Mouse (Mus musculus) spleen, adult 2 months (tissue): Measurements from ENCODE around the gene Tmem74b. TPM values are rescaled to one million over a fixed set of nuclear protein-coding genes. Genes with fewer than 3 reads are reported as not detected.

Experiments
- DNase-seq, 2 experiments: peaks; one replicate each; pipeline versions ENCODE4 v3.0.0 to v3.0.0-alpha.2; 2012 to 2021; ENCODE audit warnings: low spot score in 2 of 2, low read depth in 1 of 2
- H3K27ac ChIP-seq: fragments of 200-500 bp; 2 replicates; pipeline ENCODE4 v1.5.1; 2012; ENCODE audit warnings: low read length, inconsistent platforms; ENCODE audit not compliant: insufficient read depth
- H3K27me3 ChIP-seq: fragments of 200-500 bp; 2 replicates; pipeline ENCODE4 v1.6.1; 2012; ENCODE audit warnings: mild to moderate bottlenecking, moderate library complexity, low read length, inconsistent platforms; ENCODE audit not compliant: control insufficient read depth, insufficient read depth
- H3K36me3 ChIP-seq: fragments of 200-500 bp; 2 replicates; pipeline ENCODE4 v1.6.1; 2012; ENCODE audit warnings: mild to moderate bottlenecking, low read length, inconsistent platforms; ENCODE audit not compliant: control insufficient read depth, insufficient read depth
- H3K4me1 ChIP-seq: fragments of 200-500 bp; 2 replicates; pipeline ENCODE4 v1.6.1; 2011; ENCODE audit warnings: inconsistent platforms; ENCODE audit not compliant: control insufficient read depth, insufficient read depth, insufficient read length
- H3K4me3 ChIP-seq: fragments of 200-500 bp; 2 replicates; pipeline ENCODE4 v1.5.1; 2011; ENCODE audit warnings: mild to moderate bottlenecking, inconsistent platforms; ENCODE audit not compliant: insufficient read depth, insufficient read length; ENCODE audit errors: extremely low read depth
- CTCF ChIP-seq: fragments of 200-500 bp; IDR thresholded peaks from 2 replicates; pipeline ENCODE4 v1.5.1; 2011; ENCODE audit warnings: mild to moderate bottlenecking, inconsistent platforms; ENCODE audit not compliant: insufficient read depth, insufficient read length, insufficient replicate concordance; ENCODE audit errors: extremely low read depth
- POLR2A ChIP-seq: fragments of 200-500 bp; IDR thresholded peaks from 2 replicates; pipeline ENCODE4 v1.6.1; 2011; ENCODE audit warnings: low read depth, low read length, inconsistent platforms
- WGBS: fragments of 180-500 bp; shearing (Covaris S2); methylation state at CpG from one replicate; pipeline ENCODE4 v1.1.7; 2018; 5-methylcytosine and 5-hydroxymethylcytosine counted together
- polyA plus RNA-seq: library from polyadenylated mRNA; depleted of rRNA; stranded (reverse); fragments of >200 nt; gene quantifications from 2 replicates; pipeline ENCODE4 v1.2.3, GENCODE M21; 2012

The Tmem74b gene
- polyA plus RNA-seq, 1 experiment: 0.11 TPM

DNA sequence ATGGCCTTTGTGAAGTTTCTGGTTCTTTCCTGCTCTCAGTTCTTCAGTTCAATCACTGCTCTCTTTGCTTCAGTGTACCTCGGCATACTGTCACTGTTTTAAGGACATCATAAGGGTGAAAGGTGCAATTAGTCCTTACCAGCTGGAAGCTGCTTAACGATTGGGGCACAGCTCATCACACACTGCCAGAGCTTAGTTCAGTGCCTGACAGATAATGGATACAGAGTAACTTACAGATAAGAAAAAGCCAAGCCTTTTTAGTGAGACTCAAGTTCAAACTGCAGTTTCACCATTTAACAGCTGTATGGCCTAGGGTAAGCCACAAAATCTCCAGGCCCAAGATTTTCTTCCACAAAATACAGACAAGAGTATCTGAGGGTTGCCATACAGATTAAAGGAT is 22.3 kb downstream of the Tmem74b start:
- no peak for TF ChIP-seq POLR2A
- no peak for TF ChIP-seq CTCF
- Histone ChIP-seq H3K4me3 (no peak overlapping the region), H3K4me1 (no peaks in the 10 kb centered on the region), H3K36me3 (peaks cover 50% of the 10 kb centered on the region), H3K27me3 (no peaks in the 10 kb centered on the region), H3K27ac (no peak overlapping the region)
- no peak for DNase-seq
- 88% methylated on average over 2 of the region's 2 CpGs for WGBS

DNA sequence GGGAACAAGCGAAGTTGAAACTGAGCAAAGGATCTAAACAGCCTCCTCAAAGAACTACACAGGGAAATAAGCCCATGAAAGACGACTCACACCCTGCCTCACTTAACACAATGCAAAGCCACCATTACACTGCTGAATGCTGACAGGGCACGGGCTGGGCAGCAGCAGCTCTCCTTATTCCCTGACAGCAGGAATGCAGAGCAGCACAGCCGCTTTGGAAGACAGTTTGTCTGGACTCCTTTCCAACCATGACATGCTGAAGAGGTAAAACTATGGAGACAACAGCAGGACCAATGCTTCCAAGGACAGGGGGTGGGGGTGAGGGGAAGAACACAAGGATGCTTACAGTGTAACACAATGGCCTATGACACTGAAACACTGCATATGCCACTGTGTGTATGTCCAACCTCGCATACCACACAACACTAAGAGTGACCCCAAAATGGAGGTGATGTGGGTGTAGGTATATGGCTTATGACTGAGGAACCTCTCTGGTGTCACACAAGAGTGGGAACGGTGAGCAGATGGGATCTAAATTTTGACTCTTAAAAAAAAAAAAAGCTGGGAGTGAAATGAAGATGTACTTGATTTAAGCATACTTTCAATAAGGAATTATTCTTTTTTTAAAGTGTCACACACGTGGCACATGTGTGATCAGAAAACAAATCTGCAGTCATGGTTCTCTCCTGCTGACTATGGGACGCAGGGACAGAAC is 31.5 kb downstream of the Tmem74b start:
- H3K4me3 ChIP-seq: no peak overlapping the region
- no peaks in the 10 kb centered on the region for H3K4me1 ChIP-seq
- no peak for TF ChIP-seq CTCF
- TF ChIP-seq POLR2A: no peak
- DNase-seq: no peak
- H3K27me3 ChIP-seq: no peaks in the 10 kb centered on the region
- no peak overlapping the region for H3K27ac ChIP-seq
- 92% methylated on average over 8 of the region's 8 CpGs for WGBS
- H3K36me3 ChIP-seq: peaks cover 29% of the 10 kb centered on the region

DNA sequence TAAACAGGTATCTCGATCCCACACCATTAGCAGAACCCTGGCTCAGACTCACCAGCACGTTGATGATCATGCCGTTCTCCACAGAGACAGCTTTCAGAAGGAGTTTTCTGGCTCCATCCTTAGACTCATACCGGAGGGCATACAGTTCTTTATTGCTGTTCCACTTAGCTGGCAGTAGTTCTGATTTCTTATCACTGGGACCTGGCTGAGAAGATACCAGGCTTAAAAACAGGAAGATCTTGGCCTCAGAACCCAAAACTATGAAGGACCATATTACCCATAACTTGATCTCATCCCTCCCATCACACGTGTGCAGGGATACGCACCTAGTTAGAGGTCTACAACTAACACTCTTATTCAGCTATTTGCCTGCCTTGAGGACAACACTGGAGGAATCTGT is 33.6 kb downstream of the Tmem74b start:
- Histone ChIP-seq H3K4me3 (no peak overlapping the region), H3K36me3 (peaks cover 15% of the 10 kb centered on the region), H3K27me3 (no peaks in the 10 kb centered on the region), H3K27ac (no peak overlapping the region), H3K4me1 (0 out of 2 replicates have a peak, but pooled peaks cover 1% of the 10 kb centered on the region)
- TF ChIP-seq POLR2A: no peak
- no peak for TF ChIP-seq CTCF
- no peak for DNase-seq
- WGBS: 94% methylated on average over 6 of the region's 6 CpGs

DNA sequence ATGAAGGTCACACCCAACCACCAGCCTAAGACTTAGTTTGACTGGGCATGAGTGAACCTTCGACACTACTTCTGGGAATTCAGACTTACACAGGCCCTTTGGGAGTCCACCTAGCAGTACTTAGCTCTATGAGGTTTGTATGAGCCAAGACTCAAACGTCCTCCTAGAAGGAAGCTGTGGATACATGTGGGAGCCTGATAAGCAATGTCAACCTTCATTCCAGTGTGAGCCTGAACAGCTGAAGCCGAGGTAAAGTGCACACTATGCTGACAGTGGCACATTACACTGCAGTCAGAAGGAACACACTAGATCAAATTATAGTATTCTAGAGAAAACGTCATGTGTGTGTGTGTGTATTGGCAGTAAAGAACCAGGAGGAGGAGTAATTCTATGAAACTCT is 36.7 kb downstream of the Tmem74b start:
- no peak for DNase-seq
- TF ChIP-seq CTCF: no peak
- no peak for TF ChIP-seq POLR2A
- 0 out of 2 replicates have a peak, but pooled peaks cover 2% of the 10 kb centered on the region for H3K4me1 ChIP-seq
- WGBS: 79% methylated on average over 4 of the region's 4 CpGs
- H3K4me3 ChIP-seq: no peak overlapping the region
- H3K36me3 ChIP-seq: peaks cover 10% of the 10 kb centered on the region
- H3K27ac ChIP-seq: no peak overlapping the region
- H3K27me3 ChIP-seq: no peaks in the 10 kb centered on the region

DNA sequence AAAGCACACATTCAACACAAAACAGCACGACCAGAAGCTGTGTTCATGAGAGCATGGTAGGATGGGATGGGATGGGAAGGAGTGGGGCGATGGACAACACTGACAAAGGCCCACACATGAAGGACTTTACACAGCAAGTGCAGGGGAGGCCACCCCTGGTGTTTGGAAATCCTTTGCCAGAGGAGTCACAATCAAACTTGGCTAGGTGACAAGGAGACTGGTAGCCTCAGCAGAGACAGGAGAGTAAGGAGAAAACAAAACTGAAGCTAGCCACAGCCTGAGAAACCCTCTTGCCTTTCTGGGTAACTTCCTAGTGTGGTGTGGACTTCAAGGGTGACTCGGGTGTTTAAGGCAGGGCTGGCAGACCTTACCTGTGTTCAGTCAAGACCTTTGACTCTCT is 37.3 kb downstream of the Tmem74b start:
- H3K4me1 ChIP-seq: 0 out of 2 replicates have a peak, but pooled peaks cover 2% of the 10 kb centered on the region
- 0 out of 2 replicates have a peak overlapping the region, but pooled peaks have one; percentile 4 for H3K4me3 ChIP-seq
- no peaks in the 10 kb centered on the region for H3K27me3 ChIP-seq
- no peak overlapping the region for H3K27ac ChIP-seq
- DNase-seq: no peak
- TF ChIP-seq POLR2A (no peak), CTCF (no peak)
- 69% methylated on average over 3 of the region's 3 CpGs for WGBS
- peaks cover 5% of the 10 kb centered on the region for H3K36me3 ChIP-seq

DNA sequence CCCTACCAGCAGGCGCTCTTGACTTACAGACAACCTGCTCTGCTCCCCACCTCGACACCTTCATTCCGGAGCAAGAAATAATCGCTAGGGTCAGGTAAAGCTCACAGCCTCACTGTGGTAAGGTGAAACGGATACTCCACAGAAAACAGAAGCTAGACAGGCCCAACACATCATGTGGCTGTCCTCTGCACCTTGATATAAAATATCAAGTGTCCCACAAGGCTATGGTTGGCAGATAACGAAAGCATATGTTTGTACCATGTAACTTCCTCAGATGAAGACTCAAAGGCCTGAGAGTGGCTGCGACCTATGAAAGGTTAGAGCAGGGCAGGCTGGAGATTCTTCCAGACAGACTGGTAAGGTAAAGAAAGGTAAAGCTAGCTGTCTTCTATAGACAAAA is 37.7 kb downstream of the Tmem74b start:
- DNase-seq: no peak
- 0 out of 2 replicates have a peak, but pooled peaks cover 2% of the 10 kb centered on the region for H3K4me1 ChIP-seq
- H3K27ac ChIP-seq: no peak overlapping the region
- H3K4me3 ChIP-seq: 0 out of 2 replicates have a peak overlapping the region, but pooled peaks have one; percentile 4
- peaks cover 2% of the 10 kb centered on the region; the same call in 1 of the 2 replicates for H3K36me3 ChIP-seq
- no peaks in the 10 kb centered on the region for H3K27me3 ChIP-seq
- TF ChIP-seq CTCF (no peak), POLR2A (no peak)
- 84% methylated on average over 7 of the region's 7 CpGs for WGBS

DNA sequence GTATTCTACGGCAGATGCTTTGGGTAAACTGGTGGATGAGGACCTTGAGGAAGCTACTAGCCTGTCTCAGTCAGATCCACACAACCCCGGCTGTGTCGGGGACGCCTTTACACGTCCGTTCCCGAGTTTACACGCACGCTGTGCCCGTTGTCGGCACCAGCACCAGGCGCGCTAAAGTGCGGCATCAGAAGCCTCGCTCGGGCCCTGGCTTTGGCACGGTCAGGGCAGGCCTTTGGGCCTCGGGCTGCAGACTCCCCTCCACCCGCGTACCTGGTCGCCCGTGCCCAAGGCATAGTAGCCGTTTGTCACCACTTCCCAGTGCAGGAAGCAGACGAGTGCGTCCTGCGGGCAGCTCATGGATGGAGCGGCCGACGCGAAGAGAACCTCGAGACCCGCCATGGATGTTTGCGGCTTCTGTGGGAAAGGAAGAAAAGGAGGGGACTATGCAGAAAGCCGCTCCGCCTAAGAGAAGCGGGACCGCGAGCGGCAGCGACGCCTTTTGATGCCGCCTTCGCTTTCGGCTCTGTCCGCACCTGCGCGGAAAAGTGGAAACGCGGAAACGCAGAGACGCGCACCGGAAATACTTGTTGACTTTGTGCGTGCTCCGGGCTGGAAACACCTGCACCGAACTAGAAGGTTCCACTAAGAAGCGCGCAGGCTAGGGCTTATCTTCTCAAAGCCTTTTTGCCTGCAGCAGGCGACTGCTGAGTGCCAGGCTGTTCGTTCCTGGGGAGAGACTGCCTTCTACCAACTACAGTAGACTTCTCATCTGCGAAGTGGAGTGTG is 39.1 kb downstream of the Tmem74b start:
- H3K27ac ChIP-seq: peak overlapping the region; percentile 81
- H3K4me1 ChIP-seq: 0 out of 2 replicates have a peak, but pooled peaks cover 2% of the 10 kb centered on the region
- DNase-seq: peak; percentile 81 to 84
- TF ChIP-seq CTCF (no peak), POLR2A (peak; percentile 59; the same call in 1 of the 2 replicates)
- H3K4me3 ChIP-seq: peak overlapping the region; percentile 89
- under 1% methylated on average over 61 of the region's 61 CpGs for WGBS
- no peaks in the 10 kb centered on the region for H3K27me3 ChIP-seq
- H3K36me3 ChIP-seq: no peaks in the 10 kb centered on the region
